Mouse (Mus musculus) bone marrow macrophage, adult 2 months (primary cell): ENCODE data around the gene Bard1.

Source experiments
- CTCF ChIP-seq: IDR thresholded peaks from 2 replicates; pipeline ENCODE4 v1.5.1; 2012; ENCODE audit warnings: low read depth, mild to moderate bottlenecking, low read length, moderate library complexity
- POLR2A ChIP-seq: IDR thresholded peaks from 2 replicates; pipeline ENCODE4 v1.6.1; 2012; ENCODE audit warnings: mild to moderate bottlenecking, low read depth, low read length, borderline replicate concordance

DNA sequence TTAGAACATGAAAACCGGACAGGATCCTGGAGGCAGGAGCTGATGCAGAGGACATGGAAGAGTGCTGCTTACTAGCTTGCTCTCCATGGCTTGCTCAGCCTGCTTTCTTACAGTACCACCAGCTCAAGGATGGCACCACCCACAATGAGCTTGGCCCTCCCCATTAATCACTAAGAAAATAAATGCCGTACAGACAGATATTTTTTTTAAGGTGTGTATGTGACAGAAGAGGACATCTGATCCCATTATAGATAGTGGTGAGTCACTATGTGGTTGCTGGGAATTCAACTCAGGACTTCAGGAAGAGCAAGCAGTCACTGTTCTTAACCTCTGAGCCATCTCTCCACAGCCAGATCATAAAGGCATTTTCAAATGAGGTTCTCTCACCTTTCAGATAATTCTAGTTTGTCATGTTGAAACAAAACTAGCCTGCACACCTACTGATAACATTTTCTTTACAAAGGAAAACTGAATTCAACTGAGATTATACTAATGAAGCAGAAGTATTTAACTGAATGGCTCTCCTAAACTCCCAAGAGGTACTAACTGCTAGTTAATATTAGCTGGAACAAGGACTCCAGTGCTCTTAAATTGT is 7.6 kb downstream of the Bard1 start:
- TF ChIP-seq CTCF = no peak
- no peak for TF ChIP-seq POLR2A
